Mouse (Mus musculus): ENCODE data around the gene Pctp.

DNA sequence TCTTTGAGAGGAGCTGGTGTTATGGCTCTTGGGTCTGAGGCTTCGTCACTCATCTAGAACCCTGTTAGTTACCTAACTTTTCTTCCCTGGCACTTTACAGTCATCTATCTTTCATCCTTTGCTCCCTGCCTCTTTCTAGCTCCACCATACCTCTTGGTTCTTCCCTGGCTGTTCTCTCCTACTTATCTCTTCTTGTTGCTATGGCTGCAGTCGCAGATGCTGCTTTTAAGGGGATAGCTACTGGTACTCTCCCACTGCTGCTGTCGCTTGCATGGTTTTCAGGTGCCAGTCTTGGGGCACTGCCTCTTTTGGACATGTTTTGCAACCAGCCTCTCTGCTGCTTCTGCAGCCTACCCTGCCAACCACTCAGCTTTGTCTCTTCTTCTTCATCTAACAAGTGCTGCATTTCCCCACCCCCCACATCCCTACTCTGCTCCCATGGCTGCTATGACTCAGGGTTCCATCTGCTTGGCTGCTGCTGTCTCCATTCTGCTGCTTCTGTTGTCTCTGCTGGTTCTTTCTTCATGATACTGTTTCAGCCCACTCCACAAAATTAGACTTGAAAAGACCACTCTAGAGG, 51.9 kb downstream of the Pctp start:
- TF ChIP-seq CTCF (IDR thresholded peaks at IDR 0.05; ENCODE audit: low read depth) = no peak
- no peak for TF ChIP-seq EP300 (IDR thresholded peaks at IDR 0.05; ENCODE audit: low read depth)

Data from liver, embryonic 14.5 days (tissue).